Mouse (Mus musculus) frontal cortex, postnatal 14 days (tissue): ENCODE results near the gene Ccnjl.
A peak's percentile ranks its signal among the peaks of the same experiment; 100 is the strongest.

Experiments
- DNase-seq, 2 experiments: peaks; one replicate each; pipeline ENCODE4 v3.0.0; 2022; ENCODE audit warnings: low spot score in 2 of 2

Gene Ccnjl

DNA sequence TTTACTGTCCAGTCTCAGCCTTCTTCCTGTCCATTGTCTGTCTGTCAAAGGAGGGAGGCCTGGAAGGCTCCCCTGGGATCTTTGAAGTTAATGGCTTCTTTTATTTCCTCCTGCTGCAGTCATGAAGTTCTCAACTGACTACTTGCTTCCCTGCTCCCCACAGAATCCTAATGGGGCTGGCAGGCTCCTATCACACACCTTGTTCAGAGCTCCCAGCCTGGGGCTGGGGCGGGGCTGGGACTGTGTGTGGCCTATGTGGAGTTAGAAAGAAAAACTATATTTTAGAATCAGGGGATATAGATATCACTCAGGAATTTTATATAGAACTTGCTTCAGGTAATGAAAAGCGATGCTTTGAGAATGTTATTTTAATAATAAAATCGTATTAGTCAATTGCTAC, 8.1 kb upstream of the Ccnjl start:
- DNase-seq: no peak

DNA sequence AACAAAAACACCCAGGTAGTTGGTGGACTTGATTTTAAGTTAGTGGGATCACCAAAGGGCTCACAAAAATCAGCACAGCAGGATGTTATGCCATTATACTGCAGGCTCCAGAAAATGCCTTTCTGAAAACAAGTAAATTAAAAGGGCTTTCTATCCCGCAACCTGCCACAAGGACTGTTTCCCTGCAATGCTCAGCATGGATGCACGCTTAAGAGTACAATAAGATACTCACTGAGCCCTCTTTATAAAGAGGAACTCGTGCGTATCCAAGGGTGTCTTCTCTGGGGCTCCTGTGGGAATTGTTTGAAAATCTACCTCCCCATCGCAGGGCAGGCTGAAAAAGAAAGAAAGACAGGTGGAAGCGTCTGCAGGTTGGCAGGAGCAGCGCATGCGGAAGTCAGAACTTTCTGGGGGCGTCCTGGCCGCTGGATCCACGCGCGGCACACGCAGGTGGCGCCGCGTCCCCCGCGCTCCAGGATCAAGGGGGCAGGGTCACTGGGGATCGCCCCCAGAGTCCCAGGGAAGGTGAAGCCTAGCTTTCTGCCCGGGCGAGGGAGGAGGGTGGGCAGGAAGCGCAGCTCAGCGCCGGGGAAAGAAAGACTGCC, 404 bp upstream of the Ccnjl start:
- DNase-seq: peak; percentile 8 to 17

DNA sequence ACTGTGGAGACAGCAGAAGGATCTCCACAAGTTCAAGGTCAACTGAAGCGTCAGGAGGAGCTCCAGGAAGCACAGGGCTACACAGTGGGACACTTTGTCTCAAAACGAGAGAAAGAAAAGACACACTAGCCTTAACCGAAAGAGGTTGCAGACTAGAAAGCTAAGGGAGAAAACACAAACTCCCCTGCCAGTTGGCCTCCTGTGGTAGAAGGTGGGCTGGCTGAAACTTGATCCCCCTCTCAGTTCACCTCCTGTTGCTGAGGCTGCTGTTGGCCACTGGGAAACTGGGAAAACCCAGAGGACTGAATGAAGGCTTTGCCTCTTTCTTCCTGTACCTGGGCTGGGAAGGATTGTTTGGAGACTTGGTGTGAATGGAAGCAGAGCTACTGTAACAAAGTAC, 1.5 kb downstream of the Ccnjl start:
- DNase-seq: no peak

DNA sequence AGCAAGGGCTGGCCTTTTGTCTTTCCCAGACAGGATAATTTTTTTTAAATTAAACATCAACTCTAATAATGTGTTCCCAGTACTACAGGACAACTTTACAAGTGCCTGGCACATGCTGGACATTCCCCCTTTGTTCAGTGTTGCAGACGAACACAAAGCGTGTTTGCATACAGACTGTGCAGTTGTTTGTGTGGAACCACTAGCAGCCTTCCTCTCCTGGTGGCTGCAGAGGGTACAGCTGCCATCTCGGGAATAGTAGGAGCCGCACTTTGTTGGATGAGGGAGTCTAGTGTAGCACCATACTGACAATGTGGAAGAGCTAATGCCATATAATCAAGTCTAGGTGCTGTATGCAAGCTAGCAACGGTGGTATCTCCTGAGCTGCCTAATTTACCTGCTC, 3.0 kb downstream of the Ccnjl start:
- no peak for DNase-seq

DNA sequence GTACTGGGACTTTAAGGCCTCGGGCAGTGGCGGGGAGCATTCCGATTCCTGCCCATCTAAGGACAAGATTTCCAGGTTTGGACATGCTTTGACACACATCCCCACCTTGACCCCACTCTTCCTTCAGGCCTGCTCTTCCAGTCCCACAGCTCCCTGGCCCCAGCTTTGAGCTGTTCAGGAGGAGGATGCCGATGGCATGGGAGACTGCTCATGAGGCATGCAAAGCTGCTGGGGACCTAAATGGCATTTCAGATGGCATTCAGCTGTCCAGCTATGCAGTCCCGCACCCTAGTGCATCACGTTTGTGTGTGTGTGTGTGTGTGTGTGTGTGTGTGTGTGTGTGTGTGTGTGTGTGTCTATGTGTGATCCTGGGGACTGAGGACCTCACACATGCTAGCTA, 8.5 kb downstream of the Ccnjl start:
- DNase-seq: no peak

DNA sequence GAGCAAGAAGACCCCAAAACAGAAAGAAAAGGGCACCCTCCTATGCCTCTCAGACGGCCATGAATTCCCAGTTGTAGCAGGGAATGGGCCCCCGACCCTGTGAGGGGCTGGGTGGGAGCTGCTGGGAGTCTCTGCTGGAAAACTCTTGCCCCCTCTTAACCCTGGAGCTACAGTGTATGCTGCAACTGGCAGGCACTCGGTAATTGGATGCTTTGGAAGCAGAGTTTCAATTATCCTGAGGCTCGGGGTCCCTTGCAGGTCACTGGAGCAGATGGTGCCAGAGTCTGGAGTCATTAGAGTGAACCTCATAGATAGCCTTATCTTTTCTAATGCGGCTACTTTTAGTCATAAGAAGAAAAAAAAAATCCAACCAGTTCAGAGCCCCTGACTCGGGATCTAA, 11.3 kb downstream of the Ccnjl start:
- DNase-seq: no peak

DNA sequence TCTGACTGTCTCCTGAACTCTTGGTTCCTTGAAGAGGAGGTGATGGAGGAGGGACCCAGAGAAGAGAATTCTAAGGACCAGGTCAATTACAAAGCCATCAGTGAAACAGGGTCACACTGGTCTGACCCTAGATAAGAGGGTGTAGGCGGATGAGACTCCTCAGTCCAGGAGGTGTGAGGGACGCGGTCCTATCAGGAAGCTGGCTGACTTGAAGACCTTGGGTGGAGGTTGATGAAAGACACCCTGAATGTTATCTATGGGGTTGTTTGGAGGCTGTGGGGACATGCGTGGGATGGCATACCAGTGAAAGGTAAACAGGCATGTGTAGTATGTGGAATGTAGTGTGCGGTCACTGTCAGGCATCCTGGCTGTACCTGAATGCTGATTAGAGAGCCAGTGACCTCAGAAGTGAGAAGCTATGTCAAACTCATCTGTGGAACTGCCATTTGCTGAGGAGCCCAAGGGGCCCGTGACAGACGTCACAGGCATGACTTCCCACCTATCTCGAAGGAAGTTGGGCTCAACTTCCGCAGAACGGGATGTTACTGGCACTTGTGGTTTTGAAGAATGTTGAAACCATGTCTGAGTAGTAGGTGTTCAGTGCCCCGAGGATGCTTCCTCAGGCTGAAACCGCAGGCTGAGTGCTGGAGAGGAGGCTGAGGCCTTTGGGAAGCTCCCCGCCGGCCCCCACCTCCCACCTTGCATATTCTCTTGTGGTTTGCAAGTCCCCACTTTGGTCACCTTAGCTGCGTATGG, 15.3 kb downstream of the Ccnjl start:
- no peak for DNase-seq

DNA sequence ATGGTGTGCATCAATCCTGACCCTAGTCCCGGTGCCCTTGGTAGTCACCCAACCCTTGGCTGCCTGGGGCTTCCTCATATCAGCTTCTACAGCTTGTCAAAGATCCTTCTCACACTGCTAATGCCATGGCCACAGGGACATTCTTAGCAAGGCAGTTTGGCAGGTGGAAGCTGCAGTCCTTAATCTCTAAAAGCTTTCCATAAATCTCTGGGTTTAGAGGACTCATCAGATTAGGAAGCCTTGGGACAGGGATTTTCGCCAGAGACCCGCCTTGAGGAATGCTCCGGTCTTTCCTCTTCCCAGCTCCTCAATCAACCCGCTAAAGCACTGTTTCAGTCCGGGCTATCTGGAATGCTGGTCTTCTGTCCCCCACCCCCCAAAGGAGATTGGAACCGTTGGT, 16.2 kb downstream of the Ccnjl start:
- no peak for DNase-seq

DNA sequence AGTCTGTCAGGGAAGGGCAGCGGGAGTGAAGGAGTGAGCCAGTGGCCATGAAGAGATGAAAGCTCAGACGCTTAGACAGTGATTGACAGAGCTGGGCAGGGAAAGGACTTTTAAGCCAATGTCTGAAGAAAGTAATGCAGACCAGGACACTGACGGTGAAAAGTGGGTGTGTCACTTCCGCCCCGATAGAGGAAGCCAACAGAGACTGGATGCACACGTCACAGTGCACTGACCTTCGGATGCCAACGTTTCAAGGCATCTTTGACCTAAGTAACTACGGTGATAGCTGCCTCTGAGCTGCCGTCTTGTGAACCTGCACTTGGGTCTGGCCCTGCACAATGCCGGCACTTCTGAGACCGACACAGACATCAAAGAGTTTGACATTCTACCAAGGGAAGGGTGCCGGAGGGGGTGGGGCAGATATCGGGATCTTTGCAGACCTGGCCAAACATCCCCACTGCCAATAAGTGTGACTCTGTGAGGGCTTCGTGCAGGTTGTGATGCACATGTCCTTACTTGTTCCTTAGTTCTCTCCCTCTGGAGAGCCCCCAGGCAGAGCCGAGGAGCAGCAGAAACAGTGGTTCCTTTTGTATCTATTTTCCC, 17.4 kb downstream of the Ccnjl start:
- DNase-seq: no peak

DNA sequence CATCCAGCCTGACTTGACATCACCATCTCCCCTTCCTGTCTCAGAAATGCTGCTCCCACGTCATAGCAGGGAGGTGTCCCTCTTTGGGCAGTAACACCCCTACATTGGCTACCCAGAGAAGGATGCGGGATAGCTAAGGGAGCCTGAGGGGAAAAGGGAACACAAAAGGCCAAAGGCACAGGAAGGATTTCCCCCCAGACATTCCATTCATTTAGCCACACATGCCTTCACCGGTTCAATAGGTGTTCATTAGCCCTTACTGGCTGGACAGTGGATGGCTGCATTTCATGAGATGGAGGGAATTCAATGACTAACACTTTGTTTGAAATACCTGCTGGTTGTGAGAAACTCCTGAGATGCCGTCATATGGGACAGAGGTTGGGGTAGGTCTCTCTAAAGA, 18.1 kb downstream of the Ccnjl start:
- no peak for DNase-seq

DNA sequence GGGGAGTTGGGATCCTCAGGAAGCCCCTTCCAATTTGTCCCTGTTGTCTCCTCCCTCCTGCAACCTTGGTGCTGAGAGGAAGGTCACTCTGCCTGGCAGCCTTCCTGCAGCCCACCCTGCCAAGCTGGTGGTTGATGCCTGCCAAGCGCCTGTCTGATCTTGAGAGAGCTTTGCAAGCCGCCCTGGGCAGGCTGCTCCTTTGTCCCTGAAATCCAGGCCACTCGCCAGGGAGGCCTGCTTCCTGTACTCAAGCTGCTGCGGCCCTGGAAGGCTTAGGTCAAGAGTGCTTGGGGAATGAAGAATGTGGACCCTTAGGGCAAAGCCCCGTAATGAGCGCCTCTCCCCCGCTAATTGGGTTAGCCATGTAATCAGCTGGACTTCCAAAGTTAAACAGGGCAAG, 19.6 kb downstream of the Ccnjl start:
- DNase-seq: peak; percentile 39 to 64

DNA sequence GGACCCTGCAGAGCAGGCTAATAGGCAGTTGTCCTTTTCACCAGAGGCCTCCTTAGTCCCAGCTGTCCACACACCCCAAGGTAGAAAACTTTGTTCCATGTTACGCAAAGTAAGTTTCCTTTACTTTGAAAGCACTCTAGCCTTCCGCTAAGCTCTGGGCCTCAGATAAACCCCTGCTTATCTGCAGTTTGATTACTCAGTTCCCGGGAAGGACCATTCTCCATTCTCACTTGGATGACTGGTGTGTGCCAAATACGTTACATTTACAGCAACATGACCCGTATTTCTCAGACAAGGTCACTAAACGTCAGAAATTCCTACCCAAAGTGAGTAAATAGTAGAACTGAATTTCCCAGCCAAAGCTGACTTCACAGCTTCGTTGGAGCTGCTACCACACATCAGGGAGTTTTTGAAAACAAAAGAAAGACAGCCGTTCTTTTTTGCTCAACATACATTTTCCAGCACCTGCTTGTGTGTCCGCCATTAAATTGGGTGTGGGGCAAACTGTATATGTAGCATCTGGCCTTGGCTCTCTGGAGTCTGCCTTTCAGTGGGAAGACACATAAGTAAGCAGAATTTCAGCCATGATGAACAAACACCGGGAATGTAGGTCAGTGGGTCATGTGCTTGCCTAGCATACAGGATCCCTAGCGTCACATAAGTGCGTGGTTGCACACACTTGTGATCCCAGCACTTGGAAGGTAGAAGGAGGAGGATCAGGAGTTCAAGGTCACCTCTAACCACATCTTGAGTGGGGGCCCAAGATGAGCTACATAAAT, 20.3 kb downstream of the Ccnjl start:
- no peak for DNase-seq

DNA sequence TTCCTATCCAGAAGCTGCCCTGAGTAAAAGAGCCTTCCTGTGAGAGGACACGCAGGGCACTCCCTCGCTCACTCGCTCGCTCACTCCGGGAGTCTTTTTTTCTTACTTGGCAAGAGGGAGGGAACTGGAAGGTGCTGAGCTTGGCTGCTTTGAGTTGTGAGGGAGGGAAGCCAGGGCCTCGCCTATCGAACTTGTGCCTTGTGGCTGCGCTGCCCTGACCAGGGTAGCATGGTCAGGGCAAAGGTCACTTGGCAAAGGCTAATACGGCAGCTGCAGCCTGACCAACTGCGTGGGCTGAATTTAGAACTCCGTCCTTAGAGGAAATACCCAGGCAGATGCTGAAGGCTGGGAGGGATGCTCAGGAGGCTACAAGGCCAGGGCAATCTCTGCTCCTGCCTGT, 21.1 kb downstream of the Ccnjl start:
- DNase-seq: no peak

DNA sequence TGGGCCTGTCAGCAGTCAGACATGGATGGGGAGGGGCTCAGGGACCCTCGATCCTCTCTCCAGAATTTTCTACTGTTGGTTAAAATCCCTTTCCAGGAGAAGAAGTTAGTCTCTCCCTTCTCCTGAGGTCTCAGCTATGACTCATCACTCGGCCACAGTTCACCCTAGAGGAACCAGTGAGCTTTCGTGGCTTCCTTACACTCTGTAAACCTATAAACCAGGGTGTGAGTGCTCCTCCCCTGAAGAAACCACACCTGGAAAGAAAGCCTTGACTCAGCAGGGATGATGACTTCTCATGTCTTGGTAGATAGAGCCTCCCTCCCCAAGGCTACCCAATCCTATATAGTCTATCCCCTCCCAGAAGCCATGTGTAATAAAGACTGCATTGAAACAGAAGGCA, 23.2 kb downstream of the Ccnjl start:
- DNase-seq: no peak

DNA sequence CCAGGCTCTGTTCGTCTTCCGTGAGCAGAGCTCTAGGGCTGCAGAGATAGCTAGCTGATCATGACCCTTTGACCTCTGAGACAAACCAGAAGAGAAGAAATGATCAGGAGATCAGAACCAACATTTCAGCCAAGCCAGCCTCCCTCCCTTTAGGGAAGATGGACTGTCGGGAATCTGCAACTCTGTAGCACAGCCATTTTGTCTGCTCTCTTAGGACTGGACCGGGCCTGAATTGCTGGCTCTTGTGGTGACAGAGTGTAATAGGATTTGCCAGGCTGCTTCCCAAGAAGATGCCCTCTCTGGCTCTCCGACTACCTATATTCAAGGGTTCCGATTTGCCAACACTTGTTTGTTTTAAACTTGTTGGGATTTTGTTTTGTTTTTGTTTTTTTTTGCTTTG, 24.1 kb downstream of the Ccnjl start:
- DNase-seq: no peak

DNA sequence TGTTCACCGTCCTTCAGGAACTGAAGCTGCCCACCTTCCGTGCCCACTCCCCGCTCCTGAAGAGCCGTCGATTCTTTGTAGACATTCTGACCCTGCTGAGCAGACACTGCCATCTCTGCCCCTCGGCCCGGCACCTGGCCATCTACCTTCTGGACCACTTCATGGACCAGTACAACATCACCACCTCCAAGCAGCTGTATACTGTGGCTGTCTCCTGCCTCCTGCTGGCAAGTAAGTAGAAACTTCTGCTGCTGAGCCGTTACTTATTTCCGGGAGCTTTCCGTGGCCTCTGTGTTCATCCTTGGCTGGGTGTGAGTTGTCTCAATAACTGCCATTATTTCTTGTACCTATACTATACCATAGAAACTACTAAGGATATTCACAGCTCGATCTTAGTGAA, 28.0 kb downstream of the Ccnjl start:
- no peak for DNase-seq

DNA sequence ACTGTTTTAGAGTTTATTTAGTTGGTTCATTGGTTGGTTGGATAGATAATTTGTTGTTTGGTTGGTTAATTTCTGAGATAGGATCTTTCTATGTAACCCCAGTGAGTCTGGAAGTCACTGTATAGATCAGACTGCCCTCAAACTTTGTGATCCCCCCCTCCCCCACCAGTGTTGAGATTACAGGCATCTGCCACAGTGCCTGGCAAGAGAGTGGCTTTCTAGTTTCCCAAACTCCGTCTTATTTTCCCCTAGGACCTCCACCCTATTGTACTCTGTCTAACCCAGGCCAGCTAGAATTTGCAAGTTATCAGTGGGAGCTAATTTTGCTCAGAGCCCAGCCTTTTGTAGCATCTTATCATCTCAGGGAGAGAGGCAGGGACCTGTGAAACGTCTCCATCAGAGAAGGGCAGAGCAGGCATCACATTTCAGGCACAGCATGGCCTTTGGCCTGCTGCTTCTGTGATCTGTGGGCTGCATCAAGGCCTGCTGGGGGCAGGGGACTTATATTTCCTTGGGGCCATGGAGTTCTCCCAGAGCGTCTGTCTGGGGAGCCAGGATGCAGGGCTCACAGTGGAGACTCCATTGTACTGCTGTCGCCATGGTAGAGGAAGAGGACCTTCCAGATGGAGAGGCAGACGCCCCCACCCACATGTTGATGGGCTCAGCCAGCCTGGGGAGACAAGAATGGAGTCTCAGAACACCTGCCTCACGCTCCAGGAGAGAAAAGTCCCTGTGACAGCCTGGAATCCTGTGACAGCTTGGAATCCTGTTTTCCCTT, 31.1 kb downstream of the Ccnjl start:
- peak; percentile 46 to 48 for DNase-seq

DNA sequence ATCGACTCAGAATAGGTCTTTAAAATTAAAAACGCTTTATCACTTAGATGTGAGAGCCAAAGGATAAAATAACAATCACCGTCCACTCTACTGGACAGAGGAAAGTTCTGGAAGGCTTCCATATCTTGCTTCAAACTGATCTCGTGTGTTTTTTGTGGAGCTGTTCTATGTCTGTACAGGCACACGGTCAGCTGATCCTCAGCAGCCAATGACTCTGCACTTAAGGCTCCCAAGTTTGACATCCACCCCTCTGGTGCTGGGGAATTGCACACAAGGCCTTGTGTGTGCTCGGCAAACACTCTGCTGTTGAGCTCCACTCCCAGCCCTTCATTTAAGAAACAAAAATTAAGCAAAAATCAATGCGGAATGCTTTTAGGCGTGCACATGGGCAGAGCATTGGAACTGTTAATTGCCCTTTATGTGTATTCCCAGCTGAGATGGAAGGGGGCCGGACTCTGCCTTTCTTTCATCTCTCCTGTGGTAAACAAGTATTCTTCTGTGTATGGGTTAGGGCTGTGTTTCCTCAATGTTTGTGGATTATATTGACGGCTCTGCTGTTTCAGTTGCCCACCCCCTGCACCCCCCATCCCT, 35.2 kb downstream of the Ccnjl start:
- no peak for DNase-seq

DNA sequence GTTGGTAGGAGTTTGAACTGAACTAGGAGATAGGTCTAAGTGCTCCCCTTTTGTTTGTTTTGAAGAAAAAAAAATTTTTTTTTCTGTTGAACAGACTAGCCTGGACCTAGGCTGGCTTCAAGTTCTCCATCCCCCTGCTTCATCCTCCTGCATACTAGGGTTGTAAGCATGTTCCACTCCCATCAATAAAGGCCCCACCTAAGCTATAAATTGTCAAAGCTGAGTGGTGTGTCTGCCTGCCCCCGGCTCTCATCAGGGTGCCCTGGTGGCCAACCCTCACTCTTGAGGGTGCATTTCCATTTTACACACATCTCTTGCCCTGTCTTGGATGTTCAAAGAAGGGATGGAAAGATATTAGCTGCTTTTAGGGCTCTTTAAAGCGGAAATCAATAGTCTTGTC, 36.8 kb downstream of the Ccnjl start:
- no peak for DNase-seq

DNA sequence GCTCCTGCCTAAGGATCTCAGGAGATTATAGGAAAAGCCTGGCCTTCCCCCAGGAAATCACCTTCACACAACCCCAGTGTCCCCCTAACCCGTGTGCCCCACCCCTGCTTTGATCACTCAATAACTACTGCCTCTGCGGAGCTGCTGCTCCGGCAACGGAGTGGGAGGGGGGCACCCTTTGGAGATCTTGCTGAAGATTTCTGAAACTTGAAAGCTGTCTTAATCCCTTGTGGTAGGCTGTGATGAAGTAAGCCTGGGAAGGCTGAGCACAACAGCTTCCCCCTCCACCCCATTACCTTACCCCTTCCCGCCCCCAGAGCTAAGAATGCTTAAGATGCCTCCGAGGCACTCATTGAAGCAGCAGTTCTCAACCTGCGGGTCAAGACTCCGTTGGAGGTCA, 37.3 kb downstream of the Ccnjl start:
- no peak for DNase-seq

DNA sequence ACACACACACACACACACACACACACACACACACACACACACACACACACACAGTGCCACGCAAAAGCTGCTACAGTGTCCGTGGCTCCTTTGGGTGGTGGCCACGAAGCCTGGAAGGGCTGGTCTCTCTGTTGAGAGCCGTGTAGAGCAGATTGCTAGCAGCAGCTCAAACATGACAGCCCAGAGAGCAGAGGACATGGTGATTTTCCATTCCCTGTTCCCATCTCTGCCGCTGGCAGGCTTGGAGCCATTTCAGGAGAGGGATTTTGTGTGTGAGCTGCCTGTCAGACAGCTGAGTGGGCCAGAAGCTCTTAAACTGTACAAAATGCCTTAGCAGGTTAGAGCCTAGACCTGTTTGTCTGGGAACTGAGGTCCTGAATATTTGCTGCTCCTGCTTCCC, 38.1 kb downstream of the Ccnjl start:
- DNase-seq: no peak

DNA sequence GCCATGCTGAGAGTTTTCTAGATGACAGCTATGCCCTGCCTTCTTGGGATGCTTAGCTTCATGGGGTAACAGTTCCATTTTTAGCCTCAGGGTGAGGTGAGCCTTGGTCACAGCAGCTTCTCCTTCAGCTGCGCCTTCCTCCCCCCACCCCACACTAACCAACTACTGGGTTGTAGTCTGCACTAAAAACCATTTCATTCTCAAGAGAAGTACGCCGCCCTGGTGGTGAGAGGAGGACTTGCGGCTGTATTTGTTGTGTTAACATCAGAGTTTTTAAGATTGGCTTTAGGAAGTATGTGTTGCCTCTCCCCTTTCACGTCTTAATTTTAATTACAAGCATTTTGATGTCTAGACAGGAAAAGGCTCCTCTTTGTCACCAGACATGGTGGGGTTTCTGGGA, 39.7 kb downstream of the Ccnjl start:
- DNase-seq: no peak
